Mouse (Mus musculus) urinary bladder, postnatal 36 days (tissue): Measurements from ENCODE around the gene Robo2.
"Not testable (repeated sequence)": the region's sequence is repeated elsewhere in the genome, so short reads cannot be mapped to it uniquely, and the experiment has no call there.

Experiments used
- DNase-seq, 2 experiments: peaks; one replicate each; pipeline ENCODE4 v3.0.0; 2022; ENCODE audit warnings: low spot score in 2 of 2, mixed read lengths in 1 of 2

Gene Robo2

DNA sequence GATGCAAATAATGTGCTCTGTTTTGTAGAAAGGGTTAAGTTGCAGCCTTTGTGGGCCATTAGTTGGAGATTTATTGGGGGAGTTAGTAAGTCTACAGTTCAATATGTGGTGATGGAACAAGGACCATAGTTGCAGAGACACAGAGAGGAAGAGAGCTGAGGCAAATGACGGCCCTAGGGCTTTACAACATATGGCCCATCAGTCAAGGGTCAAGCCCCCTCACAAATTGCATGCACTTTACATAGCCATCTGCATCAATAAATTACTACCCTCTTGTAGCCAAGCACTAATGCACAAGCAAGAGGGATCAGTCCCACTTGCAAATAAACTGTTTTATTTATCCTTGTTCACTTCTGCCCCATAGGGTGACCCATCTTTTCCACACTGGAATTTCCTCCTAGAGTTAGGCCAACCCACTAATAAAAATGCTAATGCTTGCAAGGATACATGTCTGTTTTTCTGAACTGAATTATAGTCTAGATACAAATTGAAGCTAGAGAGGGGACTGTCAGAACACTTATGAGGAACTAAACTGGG lies 194.7 kb downstream of the Robo2 start:
- no peak for DNase-seq

DNA sequence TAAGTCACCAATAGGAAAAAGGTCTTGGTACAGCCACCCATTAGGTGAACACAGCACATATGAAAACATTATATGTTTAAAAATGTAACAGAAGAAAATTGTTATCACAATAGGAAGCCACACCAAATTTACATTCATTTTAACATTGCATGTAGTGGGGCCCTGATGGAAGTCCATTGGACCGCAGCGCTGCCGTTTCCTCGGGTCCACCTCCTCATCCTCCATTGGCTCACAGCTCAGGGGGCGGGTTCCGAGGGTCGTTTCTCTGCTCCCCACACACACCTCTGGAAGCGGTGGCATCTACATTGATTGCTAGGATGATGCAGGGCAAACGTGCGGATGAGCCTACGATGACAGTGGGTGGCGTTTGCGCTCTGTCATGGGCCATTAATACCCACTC lies 195.8 kb downstream of the Robo2 start:
- DNase-seq: no peak

DNA sequence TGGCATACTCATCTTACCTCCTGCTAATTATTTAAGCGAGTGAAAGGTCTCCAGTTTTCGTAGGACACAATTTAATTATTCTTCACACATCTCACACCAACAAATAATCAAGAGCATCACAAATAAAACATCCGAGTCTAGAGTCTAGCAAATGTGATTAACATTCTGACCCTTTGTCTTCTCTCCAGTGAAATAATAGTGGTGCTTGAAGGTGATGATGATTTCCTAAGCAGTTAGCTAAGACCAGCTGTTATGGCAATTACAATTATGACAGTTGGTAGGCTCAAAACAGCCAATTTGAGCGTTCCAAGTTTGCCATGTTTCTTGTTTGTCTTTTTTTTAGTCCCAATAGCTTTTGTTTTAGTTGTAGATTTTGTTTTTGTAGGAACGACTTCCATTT lies 210.9 kb downstream of the Robo2 start:
- no peak for DNase-seq

DNA sequence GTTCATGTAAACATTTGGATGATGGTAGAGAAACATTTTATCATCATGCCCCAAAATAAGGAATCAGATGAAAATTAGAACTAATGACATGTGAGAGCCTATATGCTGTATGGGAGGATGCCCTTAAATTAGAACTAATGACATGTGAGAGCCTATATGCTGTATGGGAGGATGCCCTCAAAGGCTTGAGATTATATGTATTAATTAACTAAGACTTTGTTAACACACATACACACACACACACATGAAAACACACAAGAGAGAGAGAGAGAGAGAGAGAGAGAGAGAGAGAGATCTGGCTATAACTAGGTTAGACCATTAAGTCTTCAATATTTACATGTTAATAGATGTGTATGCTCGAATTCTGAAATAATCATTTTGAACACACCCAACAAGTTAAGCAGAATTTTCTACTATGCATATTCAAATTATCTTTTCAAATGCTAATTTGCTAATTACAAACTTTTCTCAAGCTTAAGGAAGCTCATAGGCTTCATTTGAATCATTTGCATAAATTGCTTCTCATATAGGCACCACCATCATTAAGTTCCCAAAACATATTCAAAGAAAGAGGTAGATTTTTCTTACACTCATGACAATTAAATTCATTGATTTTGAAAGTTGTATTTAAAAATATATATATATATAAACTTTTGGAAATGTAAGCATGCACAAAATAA lies 211.5 kb downstream of the Robo2 start:
- DNase-seq: no peak

DNA sequence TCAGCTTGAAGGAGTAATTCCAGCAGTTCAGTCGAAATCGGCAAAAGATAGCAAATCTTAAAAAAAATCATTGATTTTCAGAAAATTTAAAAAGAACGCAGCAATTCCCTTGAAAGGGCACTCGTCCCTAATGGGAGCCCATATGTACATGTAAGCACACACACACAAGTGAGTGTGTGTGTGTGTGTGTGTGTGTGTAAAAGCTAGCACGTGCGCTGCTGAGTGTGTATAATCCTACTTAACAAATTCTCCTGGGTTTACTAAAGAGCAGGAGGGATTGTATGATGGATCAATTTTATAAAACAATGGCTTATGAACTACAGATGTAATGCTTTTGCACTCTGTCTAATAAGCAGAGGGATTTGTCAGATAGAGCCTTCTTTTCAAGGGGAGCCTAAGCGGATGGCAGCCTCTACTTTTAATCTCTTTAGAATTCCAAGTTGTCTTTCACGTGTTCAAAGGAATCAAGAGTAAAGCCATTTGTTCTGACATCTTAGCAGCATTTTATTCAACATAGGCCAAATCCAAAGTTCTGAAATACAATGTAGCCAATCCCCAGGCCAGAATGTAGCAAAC lies 218.6 kb downstream of the Robo2 start:
- no peak for DNase-seq

DNA sequence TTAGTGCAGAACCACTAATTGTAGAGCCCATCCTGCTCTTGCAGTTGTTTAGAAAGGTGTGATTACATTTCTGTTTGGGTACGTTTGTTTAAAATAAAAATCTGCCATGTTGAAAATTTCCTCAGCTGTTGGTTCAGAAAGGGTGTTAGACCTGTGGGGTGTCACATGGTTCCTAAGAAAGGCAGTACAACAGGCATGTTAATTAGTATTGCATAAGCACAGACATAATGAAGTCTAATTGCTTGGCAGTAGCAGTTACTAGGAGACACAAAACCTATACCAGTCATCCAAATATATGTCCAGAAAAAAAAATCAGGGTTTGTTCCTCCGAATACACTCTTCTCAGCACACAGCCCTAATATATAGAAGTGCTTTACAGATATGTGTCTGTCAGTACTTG lies 220.0 kb downstream of the Robo2 start:
- no peak for DNase-seq

DNA sequence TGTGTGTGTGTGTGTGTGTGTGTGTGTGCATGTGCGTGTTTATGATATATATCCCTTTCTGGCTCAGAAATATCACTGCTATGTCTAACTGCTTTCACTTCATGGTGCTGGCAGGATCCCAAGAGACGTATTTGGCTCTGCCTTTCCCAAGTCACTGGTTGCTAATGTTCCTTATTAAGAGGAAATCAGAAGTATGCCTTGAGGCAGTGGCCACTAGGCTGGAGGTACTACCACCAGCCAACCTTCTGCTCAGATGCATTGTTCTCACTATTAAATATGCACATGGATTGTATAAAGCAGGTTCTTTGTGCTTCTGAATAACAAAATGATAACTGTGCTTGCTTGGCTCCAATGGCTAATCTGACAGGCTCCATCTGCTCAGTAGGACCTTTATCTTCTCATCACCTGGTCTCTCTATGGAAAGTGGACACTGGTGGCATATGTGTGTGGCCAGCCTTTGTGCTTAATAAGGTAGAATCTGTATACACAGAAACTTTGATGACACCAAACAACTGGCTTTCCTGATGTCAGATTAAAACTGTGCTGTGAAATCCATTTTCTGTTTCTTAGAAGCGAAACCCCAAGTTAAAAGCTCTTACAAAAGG lies 229.0 kb downstream of the Robo2 start:
- DNase-seq: no peak

DNA sequence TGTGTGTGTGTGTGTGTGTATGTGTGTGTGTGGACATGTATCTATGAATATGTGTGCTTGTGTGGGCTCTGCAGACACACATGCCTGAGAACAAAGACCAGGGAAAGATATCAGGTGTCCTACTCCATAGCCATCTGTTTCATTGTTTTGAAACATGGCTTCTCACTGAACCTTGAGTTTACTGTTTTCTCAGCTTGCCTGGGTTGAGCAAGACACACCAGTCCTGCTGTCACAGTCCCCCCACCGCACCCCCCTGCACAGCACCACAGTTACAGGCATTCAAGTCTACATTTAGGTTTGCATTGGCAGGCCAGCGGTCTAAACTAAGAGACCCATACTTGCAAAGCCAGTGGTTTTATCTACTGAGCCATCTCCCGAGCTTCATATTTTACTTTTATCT lies 239.0 kb downstream of the Robo2 start:
- no peak for DNase-seq

DNA sequence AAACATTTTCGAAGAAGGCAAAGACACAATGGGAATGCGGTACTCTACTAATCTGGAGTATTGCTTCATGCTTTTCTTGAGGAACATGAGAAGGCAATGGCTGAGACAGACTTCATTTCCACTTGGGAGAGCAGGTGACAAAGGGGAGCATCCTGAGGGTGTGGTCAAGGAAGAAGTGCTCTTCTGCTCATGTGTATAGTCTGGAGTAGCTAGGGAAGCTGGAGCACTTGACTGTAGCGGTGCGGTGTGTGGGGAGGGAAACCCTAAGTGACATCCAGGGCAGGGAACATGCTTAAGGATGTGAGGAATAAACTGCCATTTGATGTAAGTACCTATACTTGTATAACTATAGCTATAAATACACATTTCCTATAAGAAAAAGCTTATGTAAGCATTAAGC lies 242.0 kb downstream of the Robo2 start:
- no peak for DNase-seq

DNA sequence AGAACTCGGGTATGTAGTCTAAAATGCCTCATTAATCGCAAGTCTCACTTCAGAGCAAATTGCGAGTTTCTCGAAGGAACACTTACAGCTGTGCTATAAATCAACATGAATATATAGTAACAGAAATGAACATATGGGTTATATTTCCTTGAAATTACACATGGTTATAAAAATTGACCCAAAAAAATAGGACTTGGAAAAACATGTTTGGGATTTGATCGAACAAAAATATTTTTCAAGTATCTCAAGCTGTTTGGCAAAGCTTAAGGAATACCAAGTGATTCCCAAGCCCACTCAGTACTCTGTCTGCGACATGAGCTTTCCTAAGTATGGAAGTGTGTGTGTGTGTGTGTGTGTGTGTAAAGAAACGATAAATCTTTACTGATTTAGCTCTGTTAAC lies 242.5 kb downstream of the Robo2 start:
- DNase-seq: no peak

DNA sequence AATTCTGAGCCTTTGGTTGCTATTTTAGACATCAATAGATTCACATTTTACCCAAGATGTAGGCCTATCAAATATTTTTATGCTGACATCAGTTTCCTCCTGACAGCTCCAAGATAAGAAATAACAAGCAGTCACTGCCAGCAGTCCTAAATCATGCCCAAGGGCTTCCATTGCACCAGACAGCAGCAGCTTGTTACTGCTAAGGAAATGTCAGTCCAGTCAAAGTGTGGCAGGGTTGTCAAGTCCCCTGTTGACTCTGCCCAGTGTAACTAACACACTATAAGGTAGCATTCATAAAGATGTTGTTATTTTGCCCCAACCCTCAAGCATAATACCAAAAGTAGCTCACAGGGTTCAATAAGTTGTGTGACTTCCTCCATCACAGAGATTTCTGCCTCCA lies 243.8 kb downstream of the Robo2 start:
- no peak for DNase-seq

DNA sequence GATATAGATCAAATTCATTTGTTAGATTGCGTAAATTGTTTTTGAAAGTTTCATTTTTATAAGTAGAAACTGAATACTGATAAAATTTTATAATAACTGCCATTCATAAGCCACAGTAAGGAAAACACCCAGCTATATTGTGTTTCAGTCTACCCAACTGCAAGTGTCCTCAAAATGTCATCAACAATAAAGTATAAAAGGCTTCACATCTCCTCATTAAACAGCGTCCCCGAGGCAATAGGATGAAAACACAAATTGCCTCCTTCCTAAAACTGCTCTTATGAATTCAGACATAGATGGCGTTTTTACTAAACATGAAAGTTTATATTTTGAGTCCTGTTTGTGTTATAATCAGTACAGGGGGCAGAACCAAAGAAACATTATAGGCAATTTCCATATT lies 249.6 kb downstream of the Robo2 start:
- DNase-seq: no peak

DNA sequence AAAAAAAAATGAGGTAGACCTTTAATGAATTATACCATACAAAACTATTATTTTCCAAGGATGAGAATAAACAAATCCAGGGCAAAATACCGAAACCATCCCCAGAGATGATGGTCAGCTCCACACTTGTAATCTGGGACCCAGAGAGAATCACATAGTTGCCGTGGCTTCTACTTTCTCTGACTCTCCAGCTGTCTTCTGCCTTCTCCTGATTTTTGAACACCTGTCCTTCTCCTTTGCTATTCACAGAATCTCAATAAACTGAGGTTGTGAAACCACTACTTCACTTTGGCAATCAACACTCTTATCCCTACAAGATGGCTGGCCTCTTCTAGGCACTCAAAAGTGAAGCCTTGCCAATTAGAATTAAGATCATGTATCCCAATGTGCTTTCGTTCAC lies 252.4 kb downstream of the Robo2 start:
- DNase-seq: no peak

DNA sequence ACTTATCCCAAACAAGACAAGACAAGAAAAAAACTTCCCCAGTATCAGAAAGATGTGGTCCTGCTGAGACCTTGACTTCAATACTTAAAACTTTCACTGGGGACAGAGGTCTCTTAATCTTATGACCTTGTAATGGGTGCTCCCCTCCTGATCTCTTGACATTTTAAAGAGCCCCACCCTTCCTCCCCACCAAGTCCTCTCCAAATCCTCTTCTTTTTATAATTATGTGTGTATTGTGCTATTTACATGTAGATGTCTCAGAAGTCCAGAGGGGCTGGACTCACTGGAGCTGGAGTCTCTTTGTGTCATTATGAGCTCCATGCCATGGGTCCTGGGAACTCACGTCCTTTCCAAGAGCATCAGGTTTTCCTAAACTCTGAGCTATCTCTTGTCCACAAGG lies 275.4 kb downstream of the Robo2 start:
- DNase-seq: no peak

DNA sequence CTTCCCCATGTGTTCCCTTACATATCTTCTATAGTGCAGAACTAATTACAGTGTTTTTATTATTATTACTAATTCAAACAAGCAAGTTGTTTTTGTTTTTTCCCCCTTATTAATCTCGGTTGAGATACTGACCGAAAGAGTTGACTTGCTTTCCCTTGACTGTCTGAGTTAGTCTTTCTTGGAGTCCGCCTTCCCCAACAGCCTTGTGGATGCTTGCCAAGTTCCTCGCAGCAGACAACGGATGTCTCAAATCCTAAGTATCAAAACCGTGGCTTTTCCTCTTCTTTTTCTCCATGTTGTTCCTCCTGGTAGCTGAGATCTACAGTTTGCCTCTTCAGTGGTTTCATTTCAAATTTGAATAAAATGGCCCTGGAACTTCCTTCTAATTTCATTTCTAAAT lies 278.8 kb downstream of the Robo2 start:
- no peak for DNase-seq

DNA sequence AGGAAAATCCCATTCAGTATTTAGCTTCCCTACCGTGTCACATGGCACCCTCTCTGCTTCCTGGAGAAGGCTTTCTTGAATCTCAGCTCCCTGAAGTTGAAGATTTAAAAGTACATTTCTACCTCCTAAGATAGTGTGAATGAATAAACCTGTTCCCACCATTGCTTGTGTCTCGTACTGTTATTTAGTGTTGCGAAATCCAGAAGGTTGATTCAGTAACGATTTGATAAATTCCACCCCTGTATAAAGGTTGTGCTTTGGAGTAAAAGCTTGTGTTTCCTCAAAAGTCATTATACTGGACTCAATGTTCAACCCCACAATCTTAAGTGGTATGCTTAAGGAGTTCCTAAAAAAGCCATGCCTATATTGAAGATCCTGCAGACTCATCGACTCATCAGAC lies 280.3 kb downstream of the Robo2 start:
- no peak for DNase-seq

DNA sequence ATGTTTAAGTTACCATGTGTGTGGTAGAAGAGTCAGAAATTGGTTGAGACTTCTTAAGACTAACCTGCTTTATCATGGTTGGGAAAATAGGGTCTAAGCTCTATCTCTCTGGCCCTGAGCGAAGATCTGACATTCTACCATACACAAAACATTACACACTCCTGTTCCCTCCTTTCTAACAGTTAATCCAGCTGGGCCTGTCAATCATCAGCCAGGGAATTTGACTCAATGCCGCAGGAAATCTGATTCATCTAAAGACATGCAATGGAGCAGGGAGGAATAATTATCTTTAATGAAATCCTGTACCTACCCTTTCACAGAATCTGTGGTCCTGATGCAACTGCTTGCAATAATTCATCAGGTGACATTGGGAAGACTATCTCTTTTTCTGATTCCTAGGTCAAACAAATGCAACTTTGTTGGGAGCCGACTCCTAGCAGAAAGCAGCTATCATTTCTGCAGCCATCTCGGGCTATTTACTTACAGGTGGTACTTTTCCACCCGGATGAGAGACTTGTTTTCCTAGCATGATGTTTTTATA lies 283.1 kb downstream of the Robo2 start:
- DNase-seq: no peak

DNA sequence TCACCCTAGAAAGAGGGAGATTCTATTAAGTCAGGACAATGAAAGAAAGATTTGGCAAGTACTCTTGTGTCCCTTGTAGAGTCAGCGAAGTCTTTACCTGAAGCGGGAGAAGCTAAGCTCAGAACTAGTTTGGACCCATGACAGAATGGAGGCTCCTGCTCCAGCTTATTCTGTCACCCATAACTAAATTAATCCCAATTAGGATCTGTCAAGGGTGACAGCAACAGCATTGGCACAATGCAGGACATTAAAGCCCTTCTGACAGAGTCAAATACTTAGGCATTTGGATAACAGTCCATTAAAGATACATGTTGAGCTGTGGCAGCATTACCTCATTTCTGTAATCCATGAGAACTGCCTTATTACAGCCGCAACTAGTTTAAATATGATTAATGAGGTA lies 298.5 kb downstream of the Robo2 start:
- no peak for DNase-seq

DNA sequence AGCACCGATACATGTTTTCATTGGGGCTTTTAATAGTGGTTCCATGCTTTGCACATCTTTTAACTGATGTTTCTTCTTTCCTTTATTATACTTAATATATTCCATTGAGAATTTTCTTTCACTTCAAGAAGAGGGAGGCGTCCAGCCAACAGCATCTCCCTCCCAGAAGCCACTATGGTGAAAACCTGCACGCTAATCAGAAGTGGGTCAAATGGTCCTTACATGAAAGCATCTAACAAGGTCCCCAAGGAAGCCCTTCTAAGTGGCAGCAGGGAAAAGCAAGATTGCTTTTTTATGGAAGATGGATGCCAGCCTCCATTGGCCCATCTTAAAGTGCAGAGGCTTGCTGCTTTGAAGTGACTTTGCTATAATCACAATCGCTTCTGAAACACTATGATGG lies 300.5 kb downstream of the Robo2 start:
- DNase-seq: no peak

DNA sequence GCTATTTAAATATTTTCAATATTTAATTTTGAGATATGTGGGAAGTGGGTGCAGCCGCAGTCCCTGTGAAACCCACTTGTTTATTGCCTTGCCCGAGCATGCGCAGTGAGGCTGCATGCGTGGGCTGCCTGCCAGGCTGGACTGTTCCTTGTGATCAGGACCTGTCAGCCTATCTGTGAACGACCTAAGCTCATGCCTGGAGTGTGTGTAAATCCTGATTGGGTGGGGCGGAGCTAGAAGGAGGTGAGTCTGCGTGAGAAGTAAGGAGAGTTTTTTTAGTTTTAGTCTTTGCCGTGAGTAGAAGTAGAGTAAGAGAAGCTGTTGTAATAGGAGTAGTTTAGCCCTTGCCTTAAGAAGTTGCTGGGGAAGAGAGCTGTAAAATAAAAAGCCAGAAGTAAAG lies 307.2 kb downstream of the Robo2 start:
- DNase-seq: not testable (repeated sequence)

DNA sequence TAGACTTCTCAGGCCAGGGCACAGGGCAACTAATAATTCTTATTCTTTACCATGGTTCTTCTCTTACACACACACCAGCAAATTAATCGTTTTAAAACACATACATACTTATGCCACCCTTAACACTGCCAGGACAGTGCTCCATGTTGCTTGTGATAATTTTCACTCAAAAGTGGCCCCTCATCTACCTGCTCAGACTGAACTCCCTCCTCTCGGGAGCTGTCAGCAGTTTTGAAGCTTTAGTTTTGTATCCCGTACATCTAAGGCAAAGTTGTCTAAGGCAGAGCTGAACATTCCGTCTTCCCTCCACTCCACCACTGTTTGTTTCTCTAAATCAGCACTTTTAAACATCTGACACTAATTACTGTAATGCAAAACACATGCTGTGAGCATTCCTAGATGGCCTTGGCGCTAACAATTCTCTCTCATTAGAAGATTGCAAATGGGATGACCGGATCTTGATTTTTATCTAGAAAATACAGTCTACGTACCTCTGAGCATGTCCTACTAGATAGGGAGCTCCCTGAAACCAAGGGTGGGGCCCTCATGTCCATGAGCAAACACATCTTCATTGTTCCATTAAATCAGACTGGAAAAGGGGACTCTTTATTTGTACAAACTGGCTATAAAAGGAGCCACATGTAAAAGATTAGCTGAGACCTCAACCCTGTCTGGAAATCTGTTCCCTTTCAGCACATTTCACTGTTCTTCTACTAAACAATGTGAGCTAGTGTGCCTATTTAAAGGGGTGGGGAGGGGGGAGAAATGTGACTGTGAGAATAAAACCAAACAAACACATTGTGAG lies 318.4 kb downstream of the Robo2 start:
- no peak for DNase-seq

DNA sequence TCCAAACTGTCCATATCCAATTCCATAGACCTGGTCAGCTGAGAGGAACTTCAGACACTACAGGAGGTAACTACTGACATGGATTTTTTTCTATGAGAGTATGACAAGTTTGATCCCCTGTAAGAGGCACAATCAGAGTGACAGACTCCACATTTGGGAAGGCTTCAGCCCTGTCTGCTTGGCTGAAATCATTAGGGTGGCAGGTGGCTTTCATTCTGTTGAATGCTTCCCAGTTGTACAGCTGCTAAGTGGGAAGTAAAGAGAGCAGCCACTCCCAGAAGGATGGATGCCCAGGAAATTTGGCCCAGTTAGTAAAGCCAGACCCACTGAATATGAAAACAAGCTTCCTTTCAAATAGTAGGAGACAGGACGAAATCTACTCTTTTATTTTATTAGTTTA lies 321.7 kb downstream of the Robo2 start:
- no peak for DNase-seq
